Mouse (Mus musculus): ENCODE results near the gene Abcf1. TPM values are rescaled to one million over a fixed set of nuclear protein-coding genes. Genes with fewer than 3 reads are reported as not detected.
"Not testable (repeated sequence)": the region's sequence is repeated elsewhere in the genome, so short reads cannot be mapped to it uniquely, and the experiment has no call there.

Gene Abcf1
- polyA plus RNA-seq (2015; fragmentation: Nextera tagmentation; extraction: Ambion mirVana), result 64.6 and 67.6 TPM in 2 replicates

- Histone ChIP-seq H3K27me3 (replicated peaks) (no peaks in the 10 kb centered on the region), H3K9me3 (no peaks in the 10 kb centered on the region), H3K9ac (peak within 1 kb of the TSS; percentile 92), H3K4me1 (peaks cover 26% of the 10 kb centered on the region), H3K27ac (replicated peaks) (peak within 1 kb of the TSS; percentile 82), H3K36me3 (peaks cover 46% of the 10 kb centered on the region), H3K4me3 (peak within 1 kb of the TSS; percentile 94), H3K4me2 (peak within 1 kb of the TSS; percentile 94)
- WGBS, result under 1% methylated on average over 68 of the region's 68 CpGs
- peak; percentile 97 for ATAC-seq (ENCODE audit: extremely low read depth, insufficient number of reproducible peaks, low FRiP score, low TSS enrichment)
These were observed at the start of gene Abcf1 for GRCm38 (mm10) chr17:35969418-35970389. Gene Abcf1 (minus strand): TSS chr17:35969761.

- WGBS, result 46% methylated on average over 2 of the region's 2 CpGs
- Histone ChIP-seq H3K27ac (replicated peaks) (no peak overlapping the region; the same call in 1 of the 2 replicates), H3K36me3 (peaks cover 26% of the 10 kb centered on the region)
These were observed 49.4 kb upstream of the Abcf1 start for GRCm38 (mm10) chr17:36018979-36019378.

GRCm38 (mm10) chr17:36017046-36017445 lies 47.5 kb upstream of the Abcf1 start:
- ATAC-seq (ENCODE audit: extremely low read depth, insufficient number of reproducible peaks, low FRiP score, low TSS enrichment), result no peak
- H3K36me3 ChIP-seq, result peaks cover 26% of the 10 kb centered on the region
- WGBS, result 81% methylated on average over 5 of the region's 5 CpGs
- no peak overlapping the region for H3K4me3 ChIP-seq
- no peak overlapping the region for H3K27ac ChIP-seq (replicated peaks)
- H3K27me3 ChIP-seq (replicated peaks), result no peaks in the 10 kb centered on the region
- H3K9ac ChIP-seq, result no peak overlapping the region
- peaks cover 4% of the 10 kb centered on the region; the same call in 1 of the 2 replicates for H3K4me1 ChIP-seq
- H3K4me2 ChIP-seq, result peak overlapping the region; percentile 61; the same call in 1 of the 2 replicates
- no peaks in the 10 kb centered on the region for H3K9me3 ChIP-seq

More at GRCm38 (mm10) chr17:36018979-36019378, 49.4 kb upstream of the Abcf1 start:
- Histone ChIP-seq H3K27me3 (replicated peaks) (no peaks in the 10 kb centered on the region), H3K9me3 (no peaks in the 10 kb centered on the region), H3K9ac (no peak overlapping the region), H3K4me3 (peak overlapping the region; percentile 34), H3K4me2 (peak overlapping the region; percentile 61), H3K4me1 (peaks cover 15% of the 10 kb centered on the region)
- ATAC-seq (ENCODE audit: extremely low read depth, insufficient number of reproducible peaks, low FRiP score, low TSS enrichment), result no peak

GRCm38 (mm10) chr17:36014977-36015376 lies 45.4 kb upstream of the Abcf1 start:
- H3K27ac ChIP-seq (replicated peaks), result no peak overlapping the region
- no peak overlapping the region for H3K4me2 ChIP-seq
- H3K9ac ChIP-seq, result no peak overlapping the region
- ATAC-seq (ENCODE audit: extremely low read depth, insufficient number of reproducible peaks, low FRiP score, low TSS enrichment), result no peak
- no peaks in the 10 kb centered on the region for H3K4me1 ChIP-seq
- WGBS, result 91% methylated on average over 5 of the region's 5 CpGs
- H3K27me3 ChIP-seq (replicated peaks), result no peaks in the 10 kb centered on the region
- no peaks in the 10 kb centered on the region for H3K9me3 ChIP-seq
- H3K36me3 ChIP-seq, result peaks cover 26% of the 10 kb centered on the region
- no peak overlapping the region for H3K4me3 ChIP-seq

- WGBS, result 91% methylated on average over 7 of the region's 7 CpGs
- not testable (repeated sequence) for H3K27ac ChIP-seq (replicated peaks); H3K4me1 ChIP-seq; H3K4me3 ChIP-seq; ATAC-seq (ENCODE audit: extremely low read depth, insufficient number of reproducible peaks, low FRiP score, low TSS enrichment); H3K9me3 ChIP-seq; H3K9ac ChIP-seq; H3K4me2 ChIP-seq; H3K27me3 ChIP-seq (replicated peaks)
- peaks cover 13% of the 10 kb centered on the region for H3K36me3 ChIP-seq
These were observed 34.8 kb upstream of the Abcf1 start for GRCm38 (mm10) chr17:36004409-36004808.

- H3K36me3 ChIP-seq, result peaks cover 13% of the 10 kb centered on the region
- H3K4me2 ChIP-seq, result no peak overlapping the region
- no peak overlapping the region for H3K4me3 ChIP-seq
- peaks cover 6% of the 10 kb centered on the region for H3K4me1 ChIP-seq
- no peak overlapping the region for H3K9ac ChIP-seq
- 0 out of 2 replicates have a peak, but pooled peaks cover 8% of the 10 kb centered on the region for H3K9me3 ChIP-seq
- no peak overlapping the region for H3K27ac ChIP-seq (replicated peaks)
- H3K27me3 ChIP-seq (replicated peaks), result no peaks in the 10 kb centered on the region
- no peak for ATAC-seq (ENCODE audit: extremely low read depth, insufficient number of reproducible peaks, low FRiP score, low TSS enrichment)
- 88% methylated on average over 7 of the region's 7 CpGs for WGBS
These were observed 33.8 kb upstream of the Abcf1 start for GRCm38 (mm10) chr17:36003331-36003730.

GRCm38 (mm10) chr17:36001966-36002365 lies 32.4 kb upstream of the Abcf1 start:
- no peak overlapping the region for H3K9ac ChIP-seq
- H3K4me2 ChIP-seq, result peak overlapping the region; percentile 8; the same call in 1 of the 2 replicates
- 88% methylated on average over 6 of the region's 6 CpGs for WGBS
- peaks cover 13% of the 10 kb centered on the region for H3K36me3 ChIP-seq
- peak; percentile 68; the same call in 1 of the 2 replicates for ATAC-seq (ENCODE audit: extremely low read depth, insufficient number of reproducible peaks, low FRiP score, low TSS enrichment)
- 0 out of 2 replicates have a peak, but pooled peaks cover 7% of the 10 kb centered on the region for H3K9me3 ChIP-seq
- H3K4me3 ChIP-seq, result no peak overlapping the region
- H3K27me3 ChIP-seq (replicated peaks), result no peaks in the 10 kb centered on the region
- H3K27ac ChIP-seq (replicated peaks), result no peak overlapping the region; the same call in 1 of the 2 replicates
- peaks cover 18% of the 10 kb centered on the region for H3K4me1 ChIP-seq

GRCm38 (mm10) chr17:36001121-36001897 lies 31.7 kb upstream of the Abcf1 start:
- peak overlapping the region; percentile 5; the same call in 1 of the 2 replicates for H3K27ac ChIP-seq (replicated peaks)
- WGBS, result 94% methylated on average over 12 of the region's 12 CpGs
- 0 out of 2 replicates have a peak, but pooled peaks cover under 1% of the 10 kb centered on the region for H3K9me3 ChIP-seq
- H3K4me3 ChIP-seq, result no peak overlapping the region
- H3K27me3 ChIP-seq (replicated peaks), result no peaks in the 10 kb centered on the region
- peaks cover 6% of the 10 kb centered on the region for H3K36me3 ChIP-seq
- peaks cover 18% of the 10 kb centered on the region for H3K4me1 ChIP-seq
- no peak overlapping the region for H3K9ac ChIP-seq
- ATAC-seq (ENCODE audit: extremely low read depth, insufficient number of reproducible peaks, low FRiP score, low TSS enrichment), result no peak
- H3K4me2 ChIP-seq, result peak overlapping the region; percentile 47; the same call in 1 of the 2 replicates

GRCm38 (mm10) chr17:36000349-36000748 lies 30.8 kb upstream of the Abcf1 start:
- no peak for ATAC-seq (ENCODE audit: extremely low read depth, insufficient number of reproducible peaks, low FRiP score, low TSS enrichment)
- H3K4me2 ChIP-seq, result peak overlapping the region; percentile 47
- peaks cover 21% of the 10 kb centered on the region for H3K4me1 ChIP-seq
- no peaks in the 10 kb centered on the region for H3K27me3 ChIP-seq (replicated peaks)
- WGBS, result 83% methylated on average over 4 of the region's 4 CpGs
- no peaks in the 10 kb centered on the region for H3K9me3 ChIP-seq
- H3K4me3 ChIP-seq, result no peak overlapping the region
- no peaks in the 10 kb centered on the region; the same call in 1 of the 2 replicates for H3K36me3 ChIP-seq
- no peak overlapping the region for H3K9ac ChIP-seq
- H3K27ac ChIP-seq (replicated peaks), result 0 out of 2 replicates have a peak overlapping the region, but pooled peaks have one; percentile 5

GRCm38 (mm10) chr17:35999356-35999755 lies 29.8 kb upstream of the Abcf1 start:
- no peak for ATAC-seq (ENCODE audit: extremely low read depth, insufficient number of reproducible peaks, low FRiP score, low TSS enrichment)
- 61% methylated on average over 7 of the region's 7 CpGs for WGBS
- Histone ChIP-seq H3K4me1 (peaks cover 28% of the 10 kb centered on the region), H3K27ac (replicated peaks) (no peak overlapping the region), H3K4me2 (peak overlapping the region; percentile 47), H3K36me3 (no peaks in the 10 kb centered on the region; the same call in 1 of the 2 replicates), H3K9me3 (no peaks in the 10 kb centered on the region), H3K27me3 (replicated peaks) (no peaks in the 10 kb centered on the region), H3K4me3 (peak overlapping the region; percentile 16), H3K9ac (no peak overlapping the region)
